Mouse (Mus musculus) kidney, postnatal 4 days (tissue): ENCODE results near the gene Slc39a11.
A peak's percentile ranks its signal among the peaks of the same experiment; 100 is the strongest.

Experiments
- DNase-seq, 2 experiments: peaks; one replicate each; pipeline ENCODE4 v3.0.0; 2021; ENCODE audit warnings: mixed read lengths in 2 of 2

The Slc39a11 gene

GRCm38 (mm10) chr11:113649353-113650210 is at the start of gene Slc39a11:
Gene Slc39a11 (minus strand): TSS chr11:113650079.
- peak; percentile 83 to 90 for DNase-seq

DNA sequence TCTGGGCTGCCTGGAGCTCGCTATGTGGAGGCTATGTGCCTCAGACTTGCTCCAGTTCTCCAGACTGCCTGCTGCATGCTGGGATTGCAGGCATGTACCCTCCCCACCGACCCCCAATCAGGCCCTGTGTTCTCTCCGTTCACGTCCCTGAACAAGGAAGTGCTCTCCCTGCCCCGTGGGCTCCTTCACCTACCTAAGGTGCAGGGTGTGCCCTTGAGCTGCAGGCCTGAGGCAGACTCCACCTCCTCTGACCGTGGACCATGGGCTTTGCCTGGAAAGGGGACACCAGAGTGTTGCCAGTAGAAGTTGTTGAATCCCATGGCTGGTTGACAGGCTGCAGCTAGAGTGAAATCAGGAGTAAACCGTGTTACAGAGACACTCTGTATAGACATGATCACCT is 49.8 kb upstream of the Slc39a11 start:
- DNase-seq, result no peak

GRCm38 (mm10) chr11:113698013-113698545 is 48.2 kb upstream of the Slc39a11 start:
- DNase-seq, result peak; percentile 63 to 80

DNA sequence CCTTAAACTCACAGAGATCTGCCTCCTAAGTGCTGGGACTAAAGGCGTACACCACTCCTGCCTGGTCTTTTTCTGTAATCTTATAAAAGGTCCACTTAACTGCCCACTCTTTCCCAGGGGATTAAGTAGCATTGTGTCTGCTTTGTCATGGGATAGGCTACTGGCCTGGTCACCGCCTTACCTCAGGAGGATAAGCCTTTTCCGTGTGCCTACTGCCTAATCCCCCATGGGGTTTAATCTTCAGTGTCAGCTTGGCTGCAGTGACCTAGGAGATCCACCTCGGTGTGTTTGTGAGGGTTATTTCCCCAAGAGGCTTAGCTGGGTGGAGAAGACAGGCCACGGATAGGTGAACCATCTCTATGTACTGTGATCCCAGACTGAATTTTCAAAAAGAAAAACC is 47.7 kb upstream of the Slc39a11 start:
- no peak for DNase-seq

DNA sequence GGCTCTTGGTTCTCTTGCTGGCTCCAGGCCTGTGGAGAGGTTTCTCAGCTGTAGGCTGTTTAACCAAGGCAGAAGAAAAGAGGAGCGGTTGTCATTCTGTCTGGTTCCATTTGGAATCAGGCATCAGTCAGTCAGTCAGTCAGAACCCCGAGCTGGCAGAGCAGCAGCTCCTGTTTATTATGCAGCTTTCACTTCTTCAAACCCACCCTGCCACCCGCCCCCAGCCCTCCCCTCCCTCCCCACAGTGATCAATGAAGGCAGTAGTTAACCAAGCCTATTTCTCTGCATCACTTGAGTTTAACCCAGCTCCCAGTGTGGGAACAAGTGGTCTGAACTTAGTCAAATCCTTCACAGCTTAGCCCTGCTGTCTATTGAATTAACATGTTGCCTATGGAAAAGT is 42.0 kb upstream of the Slc39a11 start:
- DNase-seq, result no peak

- DNase-seq, result peak; percentile 38 to 59
Observed at GRCm38 (mm10) chr11:113691318-113691717, 41.4 kb upstream of the Slc39a11 start.

- no peak for DNase-seq
Observed at GRCm38 (mm10) chr11:113690506-113690905, 40.6 kb upstream of the Slc39a11 start.

GRCm38 (mm10) chr11:113687031-113687430 is 37.2 kb upstream of the Slc39a11 start:
- DNase-seq, result peak; percentile 38 to 56

- DNase-seq, result no peak
Observed at GRCm38 (mm10) chr11:113684707-113685426, 35.0 kb upstream of the Slc39a11 start.

DNA sequence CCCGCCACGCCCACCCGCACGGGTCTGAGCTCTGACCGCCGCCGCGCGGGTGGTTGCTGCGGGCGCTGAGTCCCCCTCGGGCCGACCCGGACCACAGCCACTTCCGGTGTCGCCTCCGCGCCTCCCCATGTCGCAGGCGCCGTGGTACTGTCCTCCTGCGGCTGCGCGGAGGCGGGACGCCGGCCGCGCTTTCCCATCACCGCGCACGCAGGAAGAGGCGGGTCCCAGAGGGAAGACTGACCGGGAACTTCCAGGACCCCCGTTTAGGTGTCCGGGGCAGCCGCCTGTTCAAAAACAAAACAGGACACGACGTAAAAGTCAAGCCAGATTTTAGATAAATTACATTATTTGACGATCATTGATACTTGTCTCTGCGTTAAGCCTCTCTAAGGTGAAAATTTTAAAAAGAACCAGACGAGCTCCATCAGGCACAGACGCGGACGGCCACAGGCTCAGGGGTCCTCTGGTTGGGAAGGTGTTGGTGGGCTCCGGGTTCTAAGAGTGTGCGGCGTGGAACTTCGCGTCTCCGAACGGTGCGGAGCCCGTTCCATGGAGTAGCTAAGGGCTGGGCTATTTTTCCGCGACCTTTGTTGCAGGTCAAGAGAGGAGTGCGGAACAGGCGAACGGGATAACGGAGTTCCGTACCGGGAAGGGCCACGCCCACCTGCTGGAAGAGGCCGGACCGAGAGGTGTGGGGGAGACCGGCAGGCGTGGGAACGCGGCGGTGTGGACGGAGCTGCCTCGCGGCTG is 34.3 kb upstream of the Slc39a11 start, which contains the start of the genes Fam104a and D11Wsu47e:
Gene Fam104a (minus strand): TSS at position 199 of the 750 bp plus-strand sequence.
Gene D11Wsu47e (plus strand): TSS at position 456 of the 750 bp plus-strand sequence.
- DNase-seq, result peak; percentile 96 to 97

DNA sequence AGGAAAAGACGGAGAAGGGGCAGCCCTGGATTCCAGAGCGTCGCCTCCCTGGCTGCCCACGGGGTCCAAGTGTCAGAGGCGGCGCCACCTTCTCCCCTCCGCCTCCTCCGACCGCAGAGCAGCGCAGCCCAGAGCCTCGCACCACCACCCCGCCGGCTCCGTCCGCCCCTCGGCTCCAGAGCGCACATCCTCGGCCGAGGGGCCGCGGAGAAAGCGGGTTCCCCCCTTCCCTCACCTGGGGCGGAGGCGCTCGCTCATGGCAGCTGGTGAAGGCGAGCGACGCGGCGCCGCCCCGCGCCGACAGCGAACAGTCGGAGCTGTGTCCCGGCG is 33.7 kb upstream of the Slc39a11 start:
- DNase-seq, result no peak

- DNase-seq, result peak; percentile 73 to 81
Observed at GRCm38 (mm10) chr11:113682897-113683626, 33.2 kb upstream of the Slc39a11 start.

- DNase-seq, result no peak
Observed at GRCm38 (mm10) chr11:113681979-113682378, 32.1 kb upstream of the Slc39a11 start.

DNA sequence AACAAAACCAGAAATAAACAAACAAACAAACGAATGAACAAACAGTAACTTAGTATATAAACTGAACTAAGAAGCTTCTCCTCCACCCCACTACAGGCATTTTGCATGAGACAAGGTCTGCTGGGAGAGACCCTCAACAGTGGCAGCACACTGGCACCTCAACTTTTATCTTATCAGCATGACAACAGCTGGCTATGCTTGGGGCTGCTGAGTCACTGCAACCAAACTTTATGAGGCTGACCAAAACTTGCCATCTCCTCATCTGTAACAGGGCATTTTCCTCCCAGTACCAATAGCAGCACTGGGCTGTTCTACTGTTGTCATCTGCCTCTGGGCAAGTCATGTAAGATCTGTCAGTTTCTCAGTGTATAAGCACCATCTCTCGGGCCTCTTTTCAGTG is 31.1 kb upstream of the Slc39a11 start:
- no peak for DNase-seq

- peak; percentile 26 to 57 for DNase-seq
Observed at GRCm38 (mm10) chr11:113678373-113678772, 28.5 kb upstream of the Slc39a11 start.

DNA sequence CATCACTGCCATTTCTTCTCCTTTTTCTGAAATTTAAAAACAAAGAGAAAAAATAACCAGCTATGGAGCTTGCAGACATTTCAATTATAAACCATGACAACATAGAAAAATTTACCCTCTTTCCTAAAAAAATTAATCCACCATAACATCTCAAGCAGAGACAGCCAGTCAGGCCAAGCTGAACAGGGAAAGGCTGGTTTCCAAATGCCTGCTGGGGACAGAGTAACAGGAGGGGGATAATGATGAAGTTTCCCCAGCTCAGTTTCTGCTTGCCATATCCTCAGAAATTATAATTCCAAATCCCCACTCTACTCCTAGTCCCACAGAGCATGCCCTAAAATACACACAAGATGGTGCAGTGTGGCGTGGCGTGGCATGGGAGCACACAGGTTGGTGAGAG is 27.5 kb upstream of the Slc39a11 start:
- DNase-seq, result no peak

DNA sequence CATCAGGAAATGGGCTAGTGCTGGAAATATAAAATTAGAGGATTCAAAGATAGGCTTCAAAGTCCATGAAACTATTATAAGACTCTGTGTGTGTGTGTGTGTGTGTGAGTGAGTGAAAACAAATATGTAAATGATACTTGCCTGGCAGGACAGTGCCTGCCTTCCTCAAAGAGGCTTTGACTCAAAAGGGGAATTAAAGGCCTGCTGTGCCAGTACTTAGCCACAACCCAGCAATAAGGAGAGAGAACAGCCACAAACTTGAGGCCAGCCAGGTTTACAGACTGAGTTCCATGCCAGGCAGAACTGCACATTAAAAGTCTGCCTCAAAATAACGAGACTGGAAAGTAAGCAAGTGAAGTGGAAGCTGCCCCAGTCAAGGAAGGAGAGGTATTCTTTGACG is 27.0 kb upstream of the Slc39a11 start:
- no peak for DNase-seq

GRCm38 (mm10) chr11:113674595-113674994 is 24.7 kb upstream of the Slc39a11 start:
- DNase-seq, result no peak

DNA sequence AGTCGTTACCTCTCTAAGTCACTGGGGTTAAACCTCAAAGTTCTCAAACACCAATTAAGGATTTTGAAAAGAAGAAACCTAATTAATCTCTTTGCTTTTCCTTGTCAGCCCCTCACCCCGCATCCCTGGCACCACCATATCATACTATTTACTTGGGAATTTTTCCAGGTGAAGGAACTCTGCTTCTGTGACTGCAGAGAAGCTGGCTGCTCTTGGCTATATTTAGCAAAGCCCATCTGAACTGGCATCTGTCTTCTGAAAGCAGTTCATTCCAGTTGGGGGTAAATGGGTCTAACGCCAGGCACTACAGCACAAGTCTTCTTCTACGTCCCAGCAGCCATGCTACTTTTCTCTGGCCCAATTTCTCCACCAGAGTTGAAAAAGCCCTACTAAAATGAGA is 23.7 kb upstream of the Slc39a11 start:
- DNase-seq, result no peak

DNA sequence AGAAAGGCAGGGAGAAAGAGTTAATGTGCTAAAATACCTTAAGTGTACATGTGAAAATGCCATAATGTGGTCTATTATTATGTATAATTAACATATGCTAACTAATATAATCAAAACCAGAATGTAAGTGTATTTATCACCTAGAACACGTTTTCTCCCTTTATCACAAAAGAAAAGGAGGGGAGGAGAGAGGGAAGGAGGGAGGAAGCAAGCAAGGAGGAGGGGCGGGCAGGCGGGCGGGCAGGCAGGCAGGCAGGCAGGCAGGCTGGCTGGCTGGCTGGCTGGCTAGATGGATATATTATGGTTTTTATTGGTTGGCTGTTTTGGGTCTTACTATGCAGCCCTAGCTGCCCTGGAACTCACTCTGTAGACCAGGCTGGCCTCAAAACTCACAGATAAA is 19.8 kb upstream of the Slc39a11 start:
- no peak for DNase-seq

- no peak for DNase-seq
Observed at GRCm38 (mm10) chr11:113668857-113669256, 19.0 kb upstream of the Slc39a11 start.

GRCm38 (mm10) chr11:113667704-113668103 is 17.8 kb upstream of the Slc39a11 start:
- no peak for DNase-seq
